Mouse (Mus musculus) spleen, adult 2 months (tissue): ENCODE data around the gene Nosip.

Experiments
- CTCF ChIP-seq: fragments of 200-500 bp; IDR thresholded peaks from 2 replicates; pipeline ENCODE4 v1.5.1; 2011; ENCODE audit warnings: mild to moderate bottlenecking, inconsistent platforms; ENCODE audit not compliant: insufficient read depth, insufficient read length, insufficient replicate concordance; ENCODE audit errors: extremely low read depth
- POLR2A ChIP-seq: fragments of 200-500 bp; IDR thresholded peaks from 2 replicates; pipeline ENCODE4 v1.6.1; 2011; ENCODE audit warnings: low read depth, low read length, inconsistent platforms

GRCm38 (mm10) chr7:45048001-45048890, 14.0 kb upstream of the Nosip start:
- TF ChIP-seq CTCF (no peak), POLR2A (no peak)
